Mouse (Mus musculus) layer of hippocampus, postnatal 10 days (tissue): ENCODE results near the gene Doc2g. TPM values are rescaled to one million over a fixed set of nuclear protein-coding genes. Genes with fewer than 3 reads are reported as not detected.

Experiments used
- DNase-seq, 2 experiments: peaks; one replicate each; pipeline ENCODE4 v3.0.0; 2021; ENCODE audit warnings: low spot score in 2 of 2
- total RNA-seq, 2 experiments: library from RNA; stranded (reverse); gene quantifications; 2 replicates each; pipeline ENCODE4 v1.2.3; 2021

The Doc2g gene
- total RNA-seq, 2 experiments from 2014 or later: 2.9 to 3.3 TPM

- no peak for DNase-seq
Measured at GRCm38 (mm10) chr19:3990804-3991203, 12.3 kb upstream of the Doc2g start.

GRCm38 (mm10) chr19:3991562-3991961, 11.6 kb upstream of the Doc2g start:
- no peak for DNase-seq

GRCm38 (mm10) chr19:3991966-3992365, 11.1 kb upstream of the Doc2g start:
- DNase-seq: no peak

- no peak for DNase-seq
Measured at GRCm38 (mm10) chr19:3992416-3992815, 10.7 kb upstream of the Doc2g start, which contains the start of gene Tbx10. Gene Tbx10, plus strand, starts transcription at chr19:3992752.

- DNase-seq: no peak
Measured at GRCm38 (mm10) chr19:3994932-3995331, 8.2 kb upstream of the Doc2g start.

- DNase-seq: no peak
Measured at GRCm38 (mm10) chr19:3995505-3995904, 7.6 kb upstream of the Doc2g start.

- no peak for DNase-seq
Measured at GRCm38 (mm10) chr19:3996106-3996505, 7.0 kb upstream of the Doc2g start.

GRCm38 (mm10) chr19:3996747-3997146, 6.4 kb upstream of the Doc2g start:
- no peak for DNase-seq

GRCm38 (mm10) chr19:3997231-3997630, 5.9 kb upstream of the Doc2g start:
- no peak for DNase-seq

GRCm38 (mm10) chr19:3998335-3998734, 4.8 kb upstream of the Doc2g start:
- DNase-seq: no peak

- no peak for DNase-seq
Measured at GRCm38 (mm10) chr19:3999121-3999730, 3.9 kb upstream of the Doc2g start.

- peak; percentile 95 to 96 for DNase-seq
Measured at GRCm38 (mm10) chr19:4000119-4000900, 2.8 kb upstream of the Doc2g start, which contains the start of the genes Nudt8 and Gm49405. Gene Nudt8, plus strand, starts transcription at chr19:4000580. Gene Gm49405, plus strand, starts transcription at chr19:4000626.

- DNase-seq: no peak
Measured at GRCm38 (mm10) chr19:4000949-4001525, 2.1 kb upstream of the Doc2g start.

GRCm38 (mm10) chr19:4001752-4002151, 1.4 kb upstream of the Doc2g start:
- DNase-seq: no peak

GRCm38 (mm10) chr19:4003641-4004040, 528 bp downstream of the Doc2g start:
- no peak for DNase-seq

- DNase-seq: no peak
Measured at GRCm38 (mm10) chr19:4004331-4004730, 1.2 kb downstream of the Doc2g start.

- no peak for DNase-seq
Measured at GRCm38 (mm10) chr19:4005091-4005490, 2.0 kb downstream of the Doc2g start.

GRCm38 (mm10) chr19:4005971-4006370, 2.9 kb downstream of the Doc2g start:
- DNase-seq: no peak

GRCm38 (mm10) chr19:4011086-4011485, 8.0 kb downstream of the Doc2g start:
- no peak for DNase-seq

GRCm38 (mm10) chr19:4012432-4013022, 9.4 kb downstream of the Doc2g start, which contains the start of gene Ndufv1:
Gene Ndufv1, minus strand, starts transcription at chr19:4012806.
- peak; percentile 94 to 95 for DNase-seq

GRCm38 (mm10) chr19:4013066-4013465, 10.0 kb downstream of the Doc2g start:
- DNase-seq: peak in 1 of 2 experiments; percentile 25

- no peak for DNase-seq
Measured at GRCm38 (mm10) chr19:4014802-4015201, 11.7 kb downstream of the Doc2g start.
